Mouse (Mus musculus): ENCODE data around the gene Zfp3. TPM values are rescaled to one million over a fixed set of nuclear protein-coding genes. Genes with fewer than 3 reads are reported as not detected.

Gene Zfp3
- polyA plus RNA-seq, 1 experiment from 2014 or later, result 16.3 TPM

DNA sequence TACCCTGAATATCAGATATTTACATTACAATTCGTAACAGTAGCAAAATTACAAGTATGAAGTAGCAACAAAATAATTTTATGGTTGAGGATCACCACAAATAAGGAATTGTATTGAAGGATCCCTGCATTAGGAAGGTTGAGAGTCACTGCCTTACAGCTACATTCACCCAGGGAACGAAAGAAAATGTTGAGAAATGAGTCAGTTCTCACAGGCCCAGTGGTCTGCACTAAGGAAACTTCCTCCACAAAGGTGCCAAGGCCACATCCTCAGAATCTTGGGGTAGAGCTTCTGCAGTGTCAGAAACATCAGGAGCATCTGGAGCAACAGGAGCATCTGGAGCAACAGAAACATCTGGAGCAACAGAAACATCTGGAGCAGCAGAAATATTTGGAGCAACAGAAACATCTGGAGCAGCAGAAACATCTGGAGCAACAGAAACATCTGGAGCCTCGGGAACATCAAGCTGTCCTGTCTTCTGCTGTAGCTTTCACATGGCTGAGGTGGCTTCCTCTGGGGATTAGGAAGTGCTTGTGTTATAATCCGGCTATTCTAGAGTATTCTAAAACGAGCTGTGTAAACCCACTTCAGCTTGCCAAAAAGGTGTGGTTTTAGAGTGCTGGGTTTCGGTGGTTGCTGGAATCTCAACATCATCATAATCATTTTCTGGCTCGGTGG, 27.0 kb downstream of the Zfp3 start:
- no peak for ATAC-seq (ENCODE audit: low FRiP score)
- Histone ChIP-seq H3K27me3 (replicated peaks) (no peaks in the 10 kb centered on the region), H3K27ac (replicated peaks) (no peak overlapping the region), H3K9me3 (replicated peaks) (no peaks in the 10 kb centered on the region), H3K9ac (replicated peaks) (no peak overlapping the region), H3K4me3 (replicated peaks) (no peak overlapping the region), H3K4me2 (no peak overlapping the region), H3K4me1 (no peaks in the 10 kb centered on the region), H3K36me3 (no peaks in the 10 kb centered on the region)
- WGBS, result 81% methylated on average over 7 of the region's 7 CpGs

DNA sequence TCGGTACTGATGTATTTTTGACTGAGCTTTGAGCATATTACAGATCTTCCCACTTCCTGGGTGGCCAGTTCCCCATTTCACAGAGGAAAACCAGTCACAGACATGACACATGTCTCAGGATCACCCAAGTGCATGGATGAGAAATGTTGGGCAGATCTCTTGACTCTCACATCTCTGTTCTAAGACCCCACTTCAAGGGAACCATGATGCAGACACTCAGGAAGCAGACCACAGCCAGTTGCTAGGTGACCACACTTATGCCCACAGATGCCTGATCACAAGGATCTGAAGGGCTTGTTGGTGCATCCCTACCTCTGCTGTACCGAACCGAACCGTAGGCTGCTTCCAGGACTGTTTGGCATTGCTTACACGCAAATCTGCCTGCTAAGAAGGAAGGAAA, 27.7 kb downstream of the Zfp3 start:
- Histone ChIP-seq H3K4me2 (no peak overlapping the region), H3K27ac (replicated peaks) (no peak overlapping the region), H3K9me3 (replicated peaks) (no peaks in the 10 kb centered on the region), H3K4me3 (replicated peaks) (no peak overlapping the region), H3K9ac (replicated peaks) (no peak overlapping the region), H3K4me1 (no peaks in the 10 kb centered on the region), H3K27me3 (replicated peaks) (no peaks in the 10 kb centered on the region), H3K36me3 (no peaks in the 10 kb centered on the region)
- no peak for ATAC-seq (ENCODE audit: low FRiP score)
- WGBS, result 81% methylated on average over 5 of the region's 5 CpGs

DNA sequence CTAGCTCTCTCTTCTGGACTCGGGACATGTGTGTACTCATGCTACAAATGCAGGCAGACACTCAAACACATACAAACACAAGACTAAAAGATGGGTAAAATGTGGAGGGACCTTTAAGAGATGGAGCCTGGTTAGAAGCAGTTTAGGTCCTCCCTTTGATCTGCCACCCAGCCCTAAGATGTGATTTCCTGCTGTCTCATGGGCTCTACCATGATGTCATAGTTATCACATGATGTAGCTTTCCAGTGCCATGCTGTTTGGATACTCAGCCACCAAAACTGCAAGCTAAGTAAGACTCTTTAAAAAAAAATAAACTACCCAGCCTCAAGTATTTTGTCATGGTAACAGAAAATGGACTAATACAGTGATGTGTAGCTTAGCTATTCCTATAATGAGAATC, 28.4 kb downstream of the Zfp3 start:
- Histone ChIP-seq H3K27ac (replicated peaks) (no peak overlapping the region), H3K4me1 (no peaks in the 10 kb centered on the region), H3K4me2 (no peak overlapping the region), H3K9ac (replicated peaks) (no peak overlapping the region), H3K36me3 (no peaks in the 10 kb centered on the region), H3K4me3 (replicated peaks) (no peak overlapping the region), H3K9me3 (replicated peaks) (no peaks in the 10 kb centered on the region), H3K27me3 (replicated peaks) (no peaks in the 10 kb centered on the region)
- no peak for ATAC-seq (ENCODE audit: low FRiP score)
- 92% methylated on average over 1 of the region's 1 CpGs for WGBS

DNA sequence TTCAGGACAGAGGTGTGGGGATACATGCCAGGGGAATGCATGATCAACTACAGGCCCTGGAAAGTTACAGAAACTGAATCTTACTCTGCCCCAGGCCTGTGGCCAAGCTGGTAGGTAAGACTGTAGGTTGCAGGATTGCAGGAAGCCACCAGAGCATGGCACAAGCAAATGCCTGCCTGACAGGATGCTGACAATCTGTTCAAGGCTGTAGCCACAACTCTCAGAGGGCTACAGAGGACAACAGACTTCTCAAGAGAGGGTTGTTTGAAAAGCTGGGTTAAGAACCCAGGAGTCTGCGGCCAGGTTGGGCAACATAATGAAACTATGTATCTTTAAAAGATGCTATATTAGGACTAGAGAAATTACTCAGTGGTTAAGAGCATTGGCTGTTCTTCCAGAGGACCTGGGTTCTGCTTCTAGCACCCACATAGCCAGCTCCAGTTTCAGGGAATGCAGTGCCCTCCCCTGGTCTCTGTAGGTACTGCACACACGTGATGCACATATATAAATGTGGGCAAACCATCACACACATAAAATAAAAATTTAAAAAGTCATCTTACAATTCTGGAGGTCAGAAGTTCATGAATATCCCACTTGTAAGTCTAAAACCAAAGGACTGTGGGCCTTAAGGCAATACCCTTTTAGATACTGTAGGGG, 38.3 kb downstream of the Zfp3 start:
- no peak overlapping the region for H3K4me3 ChIP-seq (replicated peaks)
- H3K27me3 ChIP-seq (replicated peaks), result no peaks in the 10 kb centered on the region
- no peaks in the 10 kb centered on the region for H3K4me1 ChIP-seq
- no peak overlapping the region for H3K9ac ChIP-seq (replicated peaks)
- no peak overlapping the region for H3K27ac ChIP-seq (replicated peaks)
- 94% methylated on average over 2 of the region's 2 CpGs for WGBS
- H3K36me3 ChIP-seq, result no peaks in the 10 kb centered on the region
- no peaks in the 10 kb centered on the region for H3K9me3 ChIP-seq (replicated peaks)
- ATAC-seq (ENCODE audit: low FRiP score), result no peak
- H3K4me2 ChIP-seq, result no peak overlapping the region

DNA sequence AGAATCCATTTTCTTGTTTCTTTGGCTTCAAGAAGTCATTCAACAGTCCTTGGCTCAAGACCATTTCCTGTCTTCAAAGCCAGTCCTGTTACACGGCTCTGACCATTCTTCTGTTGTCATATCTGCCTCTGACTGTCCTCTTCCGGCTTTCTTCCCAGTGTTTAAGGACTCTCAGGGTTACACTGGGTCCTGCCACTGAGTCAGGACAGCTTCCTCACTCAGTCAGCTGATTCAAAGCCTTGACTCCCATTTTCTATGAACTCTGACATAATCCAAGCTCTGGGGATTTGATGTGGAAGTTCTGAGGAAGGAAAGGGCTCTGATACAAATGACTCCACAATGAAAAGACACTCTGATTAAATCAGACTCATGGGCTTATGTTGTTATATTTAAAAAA, 38.9 kb downstream of the Zfp3 start:
- H3K4me1 ChIP-seq, result no peaks in the 10 kb centered on the region
- H3K27ac ChIP-seq (replicated peaks), result no peak overlapping the region
- ATAC-seq (ENCODE audit: low FRiP score), result no peak
- 77% methylated on average over 2 of the region's 2 CpGs for WGBS
- no peaks in the 10 kb centered on the region for H3K9me3 ChIP-seq (replicated peaks)
- H3K4me2 ChIP-seq, result no peak overlapping the region
- H3K4me3 ChIP-seq (replicated peaks), result no peak overlapping the region
- H3K9ac ChIP-seq (replicated peaks), result no peak overlapping the region
- H3K36me3 ChIP-seq, result no peaks in the 10 kb centered on the region
- no peaks in the 10 kb centered on the region for H3K27me3 ChIP-seq (replicated peaks)

DNA sequence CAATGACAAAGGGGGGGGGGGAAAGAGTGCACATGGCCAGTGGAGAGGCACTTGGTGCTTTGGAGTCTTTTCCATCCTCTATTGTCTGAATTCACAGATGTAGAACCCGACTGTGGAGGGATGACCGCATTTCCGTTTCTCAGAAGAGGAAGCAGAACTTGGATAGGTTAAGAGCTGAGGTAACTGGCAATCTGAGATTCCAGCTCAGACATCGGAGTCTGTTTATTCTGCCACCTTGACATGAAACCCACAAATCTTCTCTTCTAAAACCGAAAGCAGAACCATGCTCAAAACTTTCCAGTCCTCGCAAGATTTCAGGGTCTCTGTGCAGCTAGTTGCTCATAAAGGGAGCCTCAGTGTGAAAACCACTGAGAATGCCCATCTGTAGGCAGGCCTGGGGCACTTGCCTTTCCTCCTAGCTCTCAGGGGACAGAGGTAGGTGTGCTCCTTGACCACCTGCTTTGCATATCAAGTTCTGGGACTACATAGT, 39.7 kb downstream of the Zfp3 start:
- no peaks in the 10 kb centered on the region for H3K4me1 ChIP-seq
- H3K36me3 ChIP-seq, result no peaks in the 10 kb centered on the region
- H3K27ac ChIP-seq (replicated peaks), result no peak overlapping the region
- no peaks in the 10 kb centered on the region for H3K9me3 ChIP-seq (replicated peaks)
- no peak for ATAC-seq (ENCODE audit: low FRiP score)
- no peak overlapping the region for H3K4me3 ChIP-seq (replicated peaks)
- no peak overlapping the region for H3K9ac ChIP-seq (replicated peaks)
- WGBS, result 86% methylated on average over 6 of the region's 6 CpGs
- no peak overlapping the region for H3K4me2 ChIP-seq
- H3K27me3 ChIP-seq (replicated peaks), result no peaks in the 10 kb centered on the region

DNA sequence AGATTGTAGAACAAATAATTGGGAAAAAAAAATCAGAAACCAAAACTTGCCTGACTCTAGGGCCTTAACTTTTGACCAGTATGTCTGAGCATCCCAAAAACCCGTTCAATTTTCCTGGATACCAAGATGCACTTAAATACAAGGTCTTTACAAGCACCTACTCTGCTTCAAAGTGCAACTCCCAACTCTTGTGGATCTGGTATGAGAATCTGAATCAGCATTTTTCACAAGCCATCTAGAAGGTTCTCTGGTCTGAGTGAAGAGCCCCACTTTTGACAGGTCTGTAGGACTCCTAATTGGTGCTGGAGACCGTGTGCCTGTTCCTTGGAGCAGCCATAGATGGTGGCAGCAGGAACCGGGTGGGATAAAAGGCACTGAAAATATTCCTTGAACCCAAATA, 40.4 kb downstream of the Zfp3 start:
- Histone ChIP-seq H3K9ac (replicated peaks) (no peak overlapping the region), H3K27me3 (replicated peaks) (no peaks in the 10 kb centered on the region), H3K9me3 (replicated peaks) (no peaks in the 10 kb centered on the region), H3K4me2 (no peak overlapping the region), H3K4me1 (no peaks in the 10 kb centered on the region), H3K36me3 (no peaks in the 10 kb centered on the region), H3K4me3 (replicated peaks) (no peak overlapping the region), H3K27ac (replicated peaks) (no peak overlapping the region)
- no peak for ATAC-seq (ENCODE audit: low FRiP score)
- WGBS, result 85% methylated on average over 3 of the region's 3 CpGs

DNA sequence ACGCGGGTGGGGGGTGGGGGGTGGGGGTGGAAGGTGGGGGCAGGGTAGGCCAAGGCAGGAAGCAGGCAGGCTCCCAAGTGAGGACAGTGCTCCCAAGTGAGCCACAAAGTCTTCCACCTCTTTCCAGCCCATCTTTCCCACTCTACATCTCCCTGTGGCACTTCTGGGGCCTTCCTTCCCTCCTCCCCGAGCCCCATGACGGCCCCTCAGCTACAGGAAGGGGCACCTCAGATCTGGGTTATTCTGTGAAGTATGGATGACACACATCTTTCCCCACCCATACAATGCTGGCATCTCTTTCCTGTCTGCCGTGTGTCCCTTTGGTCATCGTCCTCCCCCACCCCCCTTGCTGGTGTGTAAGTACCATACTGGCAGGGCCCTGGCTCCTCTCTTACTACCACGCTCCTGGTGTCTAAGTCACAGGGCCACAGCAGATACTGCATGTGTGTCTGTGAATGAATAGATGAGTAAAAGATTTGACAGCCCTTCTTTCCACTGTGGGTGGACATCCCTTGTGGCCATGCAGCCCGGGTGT, 41.7 kb downstream of the Zfp3 start:
- Histone ChIP-seq H3K36me3 (no peaks in the 10 kb centered on the region), H3K9ac (replicated peaks) (no peak overlapping the region), H3K4me3 (replicated peaks) (no peak overlapping the region), H3K27ac (replicated peaks) (no peak overlapping the region), H3K27me3 (replicated peaks) (no peaks in the 10 kb centered on the region), H3K4me1 (no peaks in the 10 kb centered on the region), H3K9me3 (replicated peaks) (no peaks in the 10 kb centered on the region), H3K4me2 (no peak overlapping the region)
- ATAC-seq (ENCODE audit: low FRiP score), result no peak
- WGBS, result 83% methylated on average over 8 of the region's 8 CpGs

DNA sequence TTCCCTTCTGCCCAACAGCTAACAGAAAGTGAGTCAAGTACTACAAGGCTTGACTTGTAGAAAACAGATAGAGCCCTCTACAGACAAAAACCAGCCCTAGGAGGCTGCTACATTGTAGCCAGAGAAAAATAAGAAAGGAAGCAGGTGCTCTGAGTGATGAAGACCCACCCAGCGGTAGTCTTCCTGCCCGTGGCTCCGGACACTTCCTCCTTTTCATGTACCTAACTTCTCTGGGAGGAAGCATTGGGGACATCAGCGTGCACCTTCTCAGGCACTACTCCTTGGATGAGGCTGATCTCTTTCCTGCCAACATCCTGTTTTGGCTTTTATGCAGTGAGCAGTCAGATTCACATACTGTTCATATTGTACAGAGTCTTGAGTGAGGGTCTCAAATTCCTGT, 42.7 kb downstream of the Zfp3 start:
- H3K4me2 ChIP-seq, result no peak overlapping the region
- H3K27ac ChIP-seq (replicated peaks), result no peak overlapping the region
- H3K4me3 ChIP-seq (replicated peaks), result no peak overlapping the region
- H3K36me3 ChIP-seq, result no peaks in the 10 kb centered on the region
- H3K27me3 ChIP-seq (replicated peaks), result no peaks in the 10 kb centered on the region
- no peaks in the 10 kb centered on the region for H3K4me1 ChIP-seq
- no peak overlapping the region for H3K9ac ChIP-seq (replicated peaks)
- 95% methylated on average over 4 of the region's 4 CpGs for WGBS
- ATAC-seq (ENCODE audit: low FRiP score), result no peak
- no peaks in the 10 kb centered on the region for H3K9me3 ChIP-seq (replicated peaks)

DNA sequence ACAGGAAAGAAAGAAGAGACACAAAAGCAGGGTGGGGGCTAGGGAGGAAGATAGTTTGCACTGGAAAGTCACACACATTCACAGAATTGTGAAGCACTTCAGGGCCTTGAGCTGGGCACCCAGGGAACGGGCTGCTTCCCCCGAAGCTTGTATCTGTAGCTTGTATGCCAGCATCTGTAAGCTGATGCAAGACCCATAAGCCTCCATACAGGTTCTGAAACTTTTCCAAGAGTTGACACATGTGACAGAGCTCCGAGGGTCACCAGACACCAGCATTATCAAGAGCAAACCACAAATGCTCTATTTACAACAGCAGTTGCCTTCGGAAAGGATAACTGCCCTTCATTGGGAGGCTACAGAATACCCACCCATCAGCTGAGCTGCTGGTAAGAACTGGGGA, 43.6 kb downstream of the Zfp3 start:
- 88% methylated on average over 4 of the region's 4 CpGs for WGBS

DNA sequence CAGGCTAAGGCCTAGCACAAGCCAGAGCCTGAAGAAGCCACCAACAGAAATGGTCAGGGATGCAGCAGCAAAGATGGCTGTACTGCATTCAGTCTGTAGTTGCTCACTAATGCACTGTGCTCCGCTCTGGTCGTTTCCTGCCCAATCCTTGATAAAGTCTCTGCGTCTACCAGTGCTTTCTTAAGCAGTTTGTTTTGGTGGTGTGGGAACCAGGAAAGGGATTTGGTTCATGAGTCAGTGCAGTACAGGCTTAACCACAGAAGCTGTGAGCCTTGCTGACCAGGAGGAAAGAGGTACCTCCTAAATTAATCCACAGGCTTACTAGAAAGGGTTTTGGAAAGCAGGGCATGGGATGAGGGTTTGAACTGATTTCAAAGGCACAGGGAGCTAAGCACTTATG, 44.1 kb downstream of the Zfp3 start:
- no peak overlapping the region for H3K27ac ChIP-seq (replicated peaks)
- no peak overlapping the region for H3K4me2 ChIP-seq
- no peak overlapping the region for H3K9ac ChIP-seq (replicated peaks)
- WGBS, result 76% methylated on average over 3 of the region's 3 CpGs
- H3K4me1 ChIP-seq, result no peaks in the 10 kb centered on the region
- H3K27me3 ChIP-seq (replicated peaks), result no peaks in the 10 kb centered on the region
- H3K36me3 ChIP-seq, result no peaks in the 10 kb centered on the region
- H3K4me3 ChIP-seq (replicated peaks), result no peak overlapping the region
- ATAC-seq (ENCODE audit: low FRiP score), result no peak
- no peaks in the 10 kb centered on the region for H3K9me3 ChIP-seq (replicated peaks)

More for the DNA sequence above, 43.6 kb downstream of the Zfp3 start:
- Histone ChIP-seq H3K36me3 (no peaks in the 10 kb centered on the region), H3K4me3 (replicated peaks) (no peak overlapping the region), H3K4me1 (no peaks in the 10 kb centered on the region), H3K27me3 (replicated peaks) (no peaks in the 10 kb centered on the region), H3K4me2 (no peak overlapping the region), H3K9ac (replicated peaks) (no peak overlapping the region), H3K9me3 (replicated peaks) (no peaks in the 10 kb centered on the region), H3K27ac (replicated peaks) (no peak overlapping the region)
- no peak for ATAC-seq (ENCODE audit: low FRiP score)

DNA sequence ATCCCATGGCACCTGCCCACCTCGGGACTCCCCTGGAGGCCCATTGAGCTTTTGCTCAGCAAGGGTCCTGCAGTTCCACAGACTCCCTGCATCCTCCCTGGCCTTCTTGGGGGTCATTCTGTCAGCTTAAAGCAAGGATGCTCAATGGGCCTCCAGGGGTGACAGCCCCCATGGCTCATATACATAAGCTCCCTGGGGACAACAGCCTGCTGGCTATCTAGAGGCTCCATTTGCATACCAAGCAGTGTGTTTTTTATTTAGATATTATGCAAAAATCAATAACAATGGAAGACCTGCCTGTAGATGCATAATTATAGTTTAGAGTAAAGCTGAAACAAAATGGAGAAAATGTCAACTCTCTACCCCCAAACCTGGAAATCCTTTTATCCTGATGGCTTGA, 45.0 kb downstream of the Zfp3 start:
- 6% methylated on average over 1 of the region's 1 CpGs for WGBS

More for the DNA sequence above, 45.0 kb downstream of the Zfp3 start:
- Histone ChIP-seq H3K27me3 (replicated peaks) (no peaks in the 10 kb centered on the region), H3K9ac (replicated peaks) (no peak overlapping the region), H3K9me3 (replicated peaks) (no peaks in the 10 kb centered on the region), H3K27ac (replicated peaks) (no peak overlapping the region), H3K36me3 (no peaks in the 10 kb centered on the region), H3K4me3 (replicated peaks) (no peak overlapping the region), H3K4me2 (no peak overlapping the region), H3K4me1 (no peaks in the 10 kb centered on the region)
- ATAC-seq (ENCODE audit: low FRiP score), result no peak

Measured in neural tube, embryonic 15.5 days (tissue).